Comparison of ENCODE assay signal across 14 mouse cellular contexts in the genomic region with DNA sequence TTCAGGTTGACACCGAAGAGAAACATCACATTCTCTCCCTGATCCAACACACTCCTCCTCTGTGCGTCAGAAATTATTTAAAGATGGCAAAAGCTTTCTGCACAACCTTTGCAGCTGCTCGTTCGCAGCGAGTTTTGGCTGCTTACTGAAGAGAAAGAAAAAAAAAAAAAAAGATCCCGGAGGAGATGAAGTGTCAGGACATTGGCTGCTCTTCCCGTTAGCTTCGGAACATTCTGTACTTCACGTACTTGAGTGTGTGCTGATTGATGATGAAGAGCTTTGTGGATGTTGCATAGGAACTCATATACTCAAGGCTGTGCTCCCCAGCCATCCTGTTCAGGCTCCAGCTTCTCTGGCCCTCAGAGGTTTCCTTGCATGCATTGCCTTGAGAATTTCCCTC.
DNase-seq lines count a peak whose midpoint lies in the region; ATAC-seq and TF ChIP-seq lines count a peak whose summit lies in the region.
"Had no signal": no experiment of that assay in that cellular context is flagged by ENCODE, and none has a peak within 500 bp of the region (broad histone marks: within the 10 kb centered on the region; RNA-seq: fewer than 3 reads in every experiment).

No protein-coding gene starts in this region.

- no peak overlapping the region for H3K4me3 ChIP-seq in kidney, postnatal 0 days (replicated peaks; ENCODE audit: low read depth, low read length)
- no peak overlapping the region for H3K4me3 ChIP-seq in lung, embryonic 14.5 days (ENCODE audit: low read depth, low read length)
- H3K4me3 ChIP-seq in stomach, embryonic 16.5 days (replicated peaks; ENCODE audit: low read length): no peak overlapping the region

- no peaks in the 10 kb centered on the region for H3K36me3 ChIP-seq in kidney, postnatal 0 days (ENCODE audit: insufficient read depth, low read length)
- H3K36me3 ChIP-seq in lung, embryonic 14.5 days (ENCODE audit: insufficient read depth): no peaks in the 10 kb centered on the region
- H3K36me3 ChIP-seq in stomach, embryonic 16.5 days (ENCODE audit: control insufficient read depth, insufficient read depth, low read length): no peaks in the 10 kb centered on the region

- WGBS in kidney, postnatal 0 days: 77% methylated on average over 9 of the region's 9 CpGs
- WGBS in lung, embryonic 14.5 days: 34% methylated on average over 9 of the region's 9 CpGs
- 60% methylated on average over 9 of the region's 9 CpGs for WGBS in stomach, embryonic 16.5 days

- no peak for DNase-seq in frontal cortex, postnatal 25 days (ENCODE audit: low spot score in 2 of 2)
- peak; percentile 16 for DNase-seq in kidney, postnatal 0 days (ENCODE audit: low spot score)
- no peak for DNase-seq in kidney, adult 11 months
- DNase-seq in lung, embryonic 14.5 days: peak; percentile 87
- no peak for DNase-seq in cerebellum, adult 11 months
- DNase-seq: adrenal gland, postnatal 36 days; cerebellum, adult 11-12 months; liver; thymus, postnatal 4 days had no signal

- no peaks in the 10 kb centered on the region for H3K9me3 ChIP-seq in kidney, postnatal 0 days (replicated peaks; ENCODE audit: low read length)
- H3K9me3 ChIP-seq in lung, embryonic 14.5 days (ENCODE audit: low read depth, low read length): no peaks in the 10 kb centered on the region
- H3K9me3 ChIP-seq in stomach, embryonic 16.5 days (replicated peaks; ENCODE audit: control insufficient read depth, low read length): no peaks in the 10 kb centered on the region

- H3K4me2 ChIP-seq in kidney, postnatal 0 days (ENCODE audit: low read length): no peak overlapping the region
- H3K4me2 ChIP-seq in lung, embryonic 14.5 days: no peak overlapping the region
- no peak overlapping the region for H3K4me2 ChIP-seq in stomach, embryonic 16.5 days (ENCODE audit: low read depth, low read length)

- no peaks in the 10 kb centered on the region for H3K4me1 ChIP-seq in kidney, postnatal 0 days (replicated peaks; ENCODE audit: insufficient read depth, low read length)
- no peaks in the 10 kb centered on the region for H3K4me1 ChIP-seq in lung, embryonic 14.5 days (ENCODE audit: insufficient read depth)
- no peaks in the 10 kb centered on the region for H3K4me1 ChIP-seq in stomach, embryonic 16.5 days (ENCODE audit: control insufficient read depth, insufficient read depth, low read length)

- ATAC-seq in frontal cortex, adult (ENCODE audit: low TSS enrichment): peak; percentile 31; the same call in 1 of the 2 replicates
- ATAC-seq in kidney, postnatal 0 days (replicated peaks; ENCODE audit: low FRiP score, low read depth): no peak
- peak; percentile 86 for ATAC-seq in lung, embryonic 14.5 days (ENCODE audit: insufficient read depth)
- peak; percentile 47; the same call in 1 of the 2 replicates for ATAC-seq in stomach, embryonic 16.5 days (ENCODE audit: insufficient read depth, low FRiP score)
- ATAC-seq in inflammation-experienced regulatory T-cells, adult 6 months: no peak
- ATAC-seq: forebrain, embryonic 16.5 days; hindbrain, postnatal 0 days had no signal

- H3K27me3 ChIP-seq in kidney, postnatal 0 days (ENCODE audit: insufficient read depth, low read length): no peaks in the 10 kb centered on the region
- no peaks in the 10 kb centered on the region for H3K27me3 ChIP-seq in lung, embryonic 14.5 days (ENCODE audit: insufficient read depth, low read length)
- no peaks in the 10 kb centered on the region for H3K27me3 ChIP-seq in stomach, embryonic 16.5 days (ENCODE audit: control insufficient read depth, insufficient read depth, low read length)

- no peak overlapping the region for H3K27ac ChIP-seq in kidney, postnatal 0 days
- H3K27ac ChIP-seq in lung, embryonic 14.5 days (ENCODE audit: low read depth): no peak overlapping the region
- H3K27ac ChIP-seq in stomach, embryonic 16.5 days (ENCODE audit: low read length): no peak overlapping the region
- H3K27ac ChIP-seq: hindbrain, postnatal 0 days had no signal

- no peak overlapping the region for H3K9ac ChIP-seq in kidney, postnatal 0 days (ENCODE audit: low read depth, low read length)
- no peak overlapping the region for H3K9ac ChIP-seq in lung, embryonic 14.5 days
- H3K9ac ChIP-seq in stomach, embryonic 16.5 days (ENCODE audit: low read length): no peak overlapping the region

- no peak for TF ChIP-seq CTCF in kidney, postnatal 0 days (IDR thresholded peaks at IDR 0.05; ENCODE audit: low read depth)
- no peak for TF ChIP-seq CTCF in lung, embryonic 14.5 days (IDR thresholded peaks at IDR 0.05; ENCODE audit: low read depth)

Comparison
In these comparisons a context has a peak if more than half of its experiments do, and no peak if none do; other contexts are left out.
1. DNase-seq: peak in kidney, postnatal 0 days (single experiment) and lung, embryonic 14.5 days (single experiment); none in frontal cortex, postnatal 25 days (0 of 2), kidney, adult 11 months (single experiment) and cerebellum, adult 11 months (single experiment).
2. ATAC-seq: peak in frontal cortex, adult (single experiment), lung, embryonic 14.5 days (single experiment) and stomach, embryonic 16.5 days (single experiment); none in kidney, postnatal 0 days (single experiment) and inflammation-experienced regulatory T-cells, adult 6 months (single experiment).